In the genomic region with DNA sequence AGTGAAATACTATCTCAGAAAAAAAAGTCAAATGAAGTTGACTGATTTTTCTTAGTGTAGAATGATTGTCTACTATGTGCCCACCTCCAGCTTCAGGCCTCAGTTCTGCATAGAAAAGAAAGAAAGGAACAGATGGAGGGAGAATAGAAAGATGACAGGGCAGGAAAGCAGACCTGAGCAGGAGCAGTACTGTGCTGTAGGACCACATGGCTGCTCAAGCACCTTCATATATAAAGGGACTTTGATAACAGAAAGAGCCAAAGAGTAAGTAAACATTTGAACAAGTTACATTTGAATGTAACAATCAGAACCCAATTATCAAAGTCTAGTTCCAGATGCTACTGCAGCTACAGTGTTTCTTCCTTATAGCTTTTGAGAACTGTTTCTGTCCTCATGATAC, we compare ENCODE assay signal across 34 mouse cellular contexts.
"Had no signal": no experiment of that assay in that cellular context is flagged by ENCODE, and none has a peak within 500 bp of the region (broad histone marks: within the 10 kb centered on the region; RNA-seq: fewer than 3 reads in every experiment).

No protein-coding gene starts in this region.

- H3K27ac ChIP-seq: heart, adult 2 months; heart, embryonic 10.5 days; heart, embryonic 13.5 days; heart, embryonic 15.5 days; hindbrain, embryonic 10.5 days; hindbrain, embryonic 12.5 days; hindbrain, embryonic 13.5 days; hindbrain, embryonic 14.5 days; hindbrain, embryonic 15.5 days; hindbrain, postnatal 0 days; kidney, embryonic 15.5 days; kidney, postnatal 0 days; layer of hippocampus, adult 2 months had no signal

- H3K9me3 ChIP-seq: heart, embryonic 10.5 days; heart, embryonic 12.5 days; heart, embryonic 13.5 days; heart, embryonic 15.5 days; hindbrain, embryonic 10.5 days; hindbrain, embryonic 12.5 days; hindbrain, embryonic 13.5 days; hindbrain, embryonic 15.5 days; kidney, embryonic 15.5 days had no signal

- DNase-seq: heart, adult 18-20 months; heart, adult 2 months; heart, postnatal 10 days; heart, postnatal 14 days; heart, postnatal 36 days; heart, postnatal 4 days; kidney, adult 11 months; kidney, adult 18-20 months; kidney, adult 2 months; kidney, adult 8-10 months; kidney, adult 9 months; kidney, postnatal 10 days; kidney, postnatal 14 days; kidney, postnatal 25 days; kidney, postnatal 36 days; kidney, postnatal 4 days; layer of hippocampus, adult 9-11 months; layer of hippocampus, postnatal 36 days had no signal

- H3K4me3 ChIP-seq: heart, adult 2 months; heart, embryonic 10.5 days; heart, embryonic 12.5 days; heart, embryonic 13.5 days; heart, embryonic 15.5 days; hindbrain, embryonic 10.5 days; hindbrain, embryonic 12.5 days; hindbrain, embryonic 13.5 days; hindbrain, embryonic 15.5 days; kidney, embryonic 15.5 days; layer of hippocampus, adult 2 months had no signal

- H3K36me3 ChIP-seq: heart, embryonic 10.5 days; heart, embryonic 12.5 days; heart, embryonic 13.5 days; heart, embryonic 15.5 days; hindbrain, embryonic 10.5 days; hindbrain, embryonic 12.5 days; hindbrain, embryonic 13.5 days; hindbrain, embryonic 15.5 days; kidney, embryonic 15.5 days had no signal

- H3K4me1 ChIP-seq: heart, embryonic 10.5 days; heart, embryonic 12.5 days; heart, embryonic 15.5 days; hindbrain, embryonic 10.5 days; hindbrain, embryonic 12.5 days; hindbrain, embryonic 13.5 days; hindbrain, embryonic 15.5 days had no signal

- H3K9ac ChIP-seq: heart, embryonic 12.5 days; heart, embryonic 13.5 days; heart, embryonic 15.5 days; hindbrain, embryonic 12.5 days; hindbrain, embryonic 13.5 days; hindbrain, embryonic 14.5 days; hindbrain, embryonic 15.5 days; kidney, embryonic 15.5 days had no signal

- H3K4me2 ChIP-seq: heart, embryonic 11.5 days; heart, embryonic 12.5 days; heart, embryonic 13.5 days; heart, embryonic 15.5 days; hindbrain, embryonic 12.5 days; hindbrain, embryonic 13.5 days; hindbrain, embryonic 14.5 days; hindbrain, embryonic 15.5 days; kidney, embryonic 15.5 days had no signal

- ATAC-seq: hindbrain, embryonic 16.5 days; hindbrain, postnatal 0 days; inflammation-experienced regulatory T-cells, adult 6 months had no signal

- H3K27me3 ChIP-seq: heart, embryonic 12.5 days; heart, embryonic 13.5 days; heart, embryonic 15.5 days; hindbrain, embryonic 12.5 days; hindbrain, embryonic 13.5 days; hindbrain, embryonic 15.5 days; kidney, embryonic 15.5 days had no signal
